Mouse (Mus musculus) adipose tissue, adult 10 weeks (tissue): ENCODE results near the gene Gm14434. TPM values are rescaled to one million over a fixed set of nuclear protein-coding genes. Genes with fewer than 3 reads are reported as not detected.

Source experiments
- polyA plus RNA-seq: library from polyadenylated mRNA; stranded (reverse); fragments of 350-450 nt; fragmentation: Illumina TruSeq; extraction: RNeasy Lipid Tissue Mini Kit (QIAGEN cat#74804); gene quantifications from one replicate; pipeline ENCODE4 v1.2.3, GENCODE M21; 2014; ENCODE audit warnings: low read depth, low replicate concordance

Gm14434 gene
- 6.6 TPM for polyA plus RNA-seq

GRCm38 (mm10) chr2:176486683-176487082 lies at the start of gene Gm14434:
Gene Gm14434 (minus strand): TSS chr2:176486783.

DNA sequence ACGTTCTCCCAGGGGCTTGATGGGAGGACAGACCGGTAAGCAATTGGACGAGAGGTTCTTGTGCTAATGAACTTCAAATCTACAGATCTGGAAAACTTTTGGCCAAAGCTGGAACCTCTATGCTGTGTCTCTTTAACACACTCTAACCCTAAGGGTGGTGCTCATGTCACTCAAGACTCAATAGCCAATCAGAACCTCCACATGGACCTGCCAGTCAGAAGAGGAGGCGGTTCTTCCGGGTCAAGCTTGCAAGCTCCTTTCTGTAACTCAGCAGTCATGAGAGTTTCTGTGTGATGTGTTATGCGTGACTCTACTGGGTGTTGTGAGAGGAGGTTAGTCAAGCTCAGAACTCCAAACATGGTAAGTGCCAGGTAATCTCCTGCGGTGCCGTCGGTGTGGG lies 34.2 kb upstream of the Gm14434 start, which contains the start of gene Zfp967:
Gene Zfp967, plus strand, starts transcription at position 301 of the 400 bp plus-strand sequence.

DNA sequence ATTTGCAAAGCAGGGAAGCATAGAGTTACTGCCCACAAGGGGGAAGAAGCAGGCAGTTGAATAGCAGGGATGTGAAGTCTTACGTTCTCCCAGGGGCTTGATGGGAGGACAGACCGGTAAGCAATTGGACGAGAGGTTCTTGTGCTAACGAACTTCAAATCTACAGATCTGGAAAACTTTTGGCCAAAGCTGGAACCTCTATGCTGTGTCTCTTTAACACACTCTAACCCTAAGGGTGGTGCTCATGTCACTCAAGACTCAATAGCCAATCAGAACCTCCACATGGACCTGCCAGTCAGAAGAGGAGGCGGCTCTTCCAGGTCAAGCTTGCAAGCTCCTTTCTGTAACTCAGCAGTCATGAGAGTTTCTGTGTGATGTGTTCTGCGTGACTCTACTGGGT lies 63.3 kb downstream of the Gm14434 start, which contains the start of gene Gm14435:
Gene Gm14435, plus strand, starts transcription at position 301 of the 400 bp plus-strand sequence.

Other genes with a start within 250 kb of the Gm14434 start
- gene Gm11009, start 167.3 kb downstream of the Gm14434 start, polyA plus RNA-seq = not detected
- gene Gm14435, start 63.2 kb downstream of the Gm14434 start, polyA plus RNA-seq = 5.6 TPM
- gene Zfp967, start 34.3 kb upstream of the Gm14434 start, polyA plus RNA-seq = not detected
- gene Gm14308, start 149.6 kb upstream of the Gm14434 start, polyA plus RNA-seq = 4.5 TPM
- gene Zfp973, start 183.7 kb upstream of the Gm14434 start, polyA plus RNA-seq = 9.8 TPM
- gene Gm14305, start 221.5 kb upstream of the Gm14434 start, polyA plus RNA-seq = 22.3 TPM